Mouse (Mus musculus) urinary bladder, postnatal 36 days (tissue): ENCODE results near the gene Mb.
A peak's percentile ranks its signal among the peaks of the same experiment; 100 is the strongest.

ENCODE experiments used
- DNase-seq, 2 experiments: peaks; one replicate each; pipeline ENCODE4 v3.0.0; 2022; ENCODE audit warnings: low spot score in 2 of 2, mixed read lengths in 1 of 2

Mb gene

DNA sequence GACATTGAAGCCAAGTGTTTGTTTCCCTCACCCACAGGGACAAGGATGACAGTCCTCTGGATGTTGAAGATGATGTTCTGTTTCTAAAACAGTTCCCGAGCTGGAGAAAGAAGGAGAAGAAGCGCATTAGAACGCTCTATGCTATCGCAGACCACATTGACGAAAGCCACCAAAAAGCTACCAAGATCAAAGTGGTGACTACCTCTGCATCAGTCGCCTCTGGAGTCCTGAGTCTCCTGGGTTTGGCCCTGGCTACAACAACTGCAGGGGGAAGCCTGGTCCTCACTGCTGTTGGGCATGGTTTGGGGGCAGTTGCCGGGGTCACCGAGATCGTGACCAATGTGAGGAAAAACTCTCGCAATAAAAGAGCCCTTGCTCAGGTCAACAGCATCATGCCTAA is at the start of gene Mb:
TSS of gene Mb (minus strand) at position 101 of the 400 bp plus-strand sequence.
- DNase-seq = no peak

DNA sequence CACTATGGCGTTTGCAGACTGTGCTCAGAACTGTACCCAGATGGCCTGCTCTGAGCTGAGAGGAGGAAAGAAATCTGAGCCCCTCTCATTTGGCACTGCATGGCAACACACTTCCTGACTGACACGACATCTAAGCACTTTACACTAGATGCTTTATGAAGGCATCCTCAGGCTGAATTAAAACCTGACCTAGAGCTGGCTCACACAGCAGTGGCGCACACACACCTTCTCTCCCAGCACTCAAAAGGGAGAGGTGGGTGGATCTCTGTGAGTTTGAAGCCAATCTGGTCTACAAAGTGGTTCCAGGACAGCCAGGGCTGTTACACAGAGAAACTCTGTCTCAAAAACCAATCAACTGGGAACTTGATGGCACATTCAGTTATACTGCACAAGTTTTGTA is 49.3 kb upstream of the Mb start:
- no peak for DNase-seq

- DNase-seq = no peak
These were observed 46.9 kb upstream of the Mb start for GRCm38 (mm10) chr15:77097358-77097757.

GRCm38 (mm10) chr15:77095216-77095615 is 44.7 kb upstream of the Mb start:
- DNase-seq = no peak

DNA sequence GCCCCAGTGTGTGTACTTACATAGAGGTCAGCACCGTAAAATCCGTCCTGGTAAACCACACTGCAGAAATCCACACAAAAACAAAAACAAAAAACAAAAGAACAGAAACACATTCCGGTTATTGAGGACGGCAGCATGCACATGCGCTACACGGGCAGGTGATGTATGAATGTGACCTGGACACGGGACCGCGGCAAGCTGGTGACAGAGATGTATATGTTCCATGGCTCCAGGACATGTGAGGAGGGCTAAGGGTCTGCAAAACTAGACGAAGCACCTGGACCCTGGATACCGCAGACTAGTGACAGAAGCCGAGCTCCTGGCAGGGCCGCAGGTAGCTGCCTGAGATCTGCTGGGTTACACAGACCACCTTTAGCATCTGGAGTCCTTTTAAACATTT is 44.0 kb upstream of the Mb start:
- no peak for DNase-seq

DNA sequence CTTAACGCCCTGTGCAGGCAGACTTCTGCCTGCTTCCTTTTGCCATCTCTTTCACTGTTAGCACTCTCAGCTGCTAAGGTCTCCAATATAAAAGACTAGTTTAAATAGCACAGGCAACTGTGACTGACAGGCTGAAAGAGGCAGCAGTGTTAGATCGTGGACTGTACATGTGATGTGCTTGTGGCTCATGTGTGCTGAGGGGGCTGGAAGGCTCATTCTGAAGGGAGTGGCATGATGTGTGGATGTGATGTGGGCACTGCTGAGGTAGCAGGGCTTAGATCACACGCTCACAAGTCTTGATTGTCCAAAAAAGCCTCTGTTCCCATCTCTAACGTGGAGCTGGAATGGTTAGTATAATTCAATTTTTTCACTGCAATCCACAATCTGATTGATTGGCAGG is 40.9 kb upstream of the Mb start:
- no peak for DNase-seq

GRCm38 (mm10) chr15:77090531-77090930 is 40.1 kb upstream of the Mb start:
- DNase-seq = no peak

GRCm38 (mm10) chr15:77089249-77089648 is 38.8 kb upstream of the Mb start:
- no peak for DNase-seq

DNA sequence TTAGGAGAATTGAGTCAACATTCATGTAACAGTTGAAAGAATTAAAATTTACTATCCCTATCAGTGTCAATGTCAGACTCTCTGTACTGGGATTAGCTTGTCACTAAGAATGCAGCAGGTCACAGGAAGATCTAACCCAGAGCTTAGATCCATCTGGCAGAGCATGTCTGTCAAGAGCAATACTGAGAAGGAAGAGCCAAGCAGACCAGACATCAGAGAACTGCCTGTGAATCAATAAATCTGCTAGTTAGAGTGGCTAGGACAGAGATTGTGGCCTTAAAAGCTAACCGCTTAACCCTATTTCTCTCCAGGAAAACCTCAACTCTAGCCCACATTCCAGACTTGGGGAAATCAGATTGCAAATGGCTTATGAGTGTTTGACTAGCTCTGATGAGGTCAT is 36.0 kb upstream of the Mb start:
- DNase-seq = no peak

GRCm38 (mm10) chr15:77085818-77086217 is 35.3 kb upstream of the Mb start:
- no peak for DNase-seq

DNA sequence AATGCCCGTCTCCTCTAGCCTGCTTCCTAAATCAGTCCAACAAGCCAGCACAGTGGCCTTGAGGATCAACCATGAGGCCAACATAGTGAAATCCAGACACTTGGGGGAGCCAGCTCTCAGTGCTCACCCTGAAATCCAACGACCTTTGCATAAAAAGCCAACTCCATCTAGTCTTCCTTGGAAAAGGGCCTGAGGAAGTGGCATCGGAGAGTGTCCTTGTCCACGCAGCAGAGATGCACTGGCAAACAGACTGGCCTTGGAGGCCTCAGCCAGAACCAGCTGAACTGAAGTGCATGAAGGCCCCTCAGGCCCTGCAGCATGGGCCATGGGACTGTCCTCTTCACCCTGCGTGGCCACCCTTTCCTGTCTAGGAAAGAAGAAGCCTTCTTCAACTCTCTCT is 31.0 kb upstream of the Mb start:
- no peak for DNase-seq

- DNase-seq = no peak
These were observed 30.3 kb upstream of the Mb start for GRCm38 (mm10) chr15:77080684-77081254.

DNA sequence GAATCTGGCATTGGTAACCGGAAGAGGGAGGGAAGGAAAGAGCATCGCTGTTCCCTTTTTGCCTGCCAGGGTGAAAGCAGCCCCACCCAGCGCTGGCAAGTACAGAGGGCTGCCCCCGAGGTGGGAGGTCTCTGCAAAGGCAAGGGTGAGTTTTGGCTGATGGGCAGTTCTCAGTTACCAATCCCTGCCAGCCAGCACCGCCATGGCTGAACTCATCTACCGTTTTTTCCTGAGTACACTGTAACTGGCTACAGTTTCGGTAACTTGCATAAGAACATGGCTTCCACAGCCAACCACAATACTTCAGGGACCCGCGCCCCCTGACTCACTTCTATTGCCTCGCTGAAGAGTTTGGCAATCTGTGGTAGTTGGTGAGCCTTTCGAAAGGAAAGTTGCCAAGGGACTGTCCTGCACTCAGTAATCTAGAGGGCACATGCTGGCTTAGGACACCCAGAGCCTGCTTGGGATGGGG is 29.5 kb upstream of the Mb start:
- peak in 1 of 2 experiments; percentile 73 for DNase-seq

- no peak for DNase-seq
These were observed 28.9 kb upstream of the Mb start for GRCm38 (mm10) chr15:77079256-77079822.

GRCm38 (mm10) chr15:77078786-77079185 is 28.3 kb upstream of the Mb start:
- no peak for DNase-seq

- DNase-seq = no peak
These were observed 27.4 kb upstream of the Mb start for GRCm38 (mm10) chr15:77077906-77078305.

DNA sequence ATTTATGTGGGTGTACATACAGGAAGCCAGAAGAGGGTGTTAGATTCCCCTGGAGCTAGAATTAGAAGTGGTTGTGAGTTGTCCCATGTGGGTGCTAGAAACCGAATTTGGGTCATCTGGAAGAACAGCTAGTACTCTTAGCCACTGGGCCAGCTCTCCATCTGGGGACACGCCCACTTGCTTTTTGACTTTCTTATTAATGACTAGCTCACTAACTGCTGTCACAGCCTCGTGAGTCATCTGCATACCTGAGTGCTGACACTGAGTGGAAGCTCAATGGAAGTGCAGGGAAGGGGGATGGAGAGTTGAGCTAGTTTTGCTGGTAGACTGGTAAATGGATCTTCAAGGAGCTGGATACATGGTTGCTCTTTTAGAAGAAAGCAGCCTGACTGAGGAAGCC is 26.1 kb upstream of the Mb start:
- DNase-seq = no peak

- DNase-seq = no peak
These were observed 22.2 kb upstream of the Mb start for GRCm38 (mm10) chr15:77072556-77073163.

GRCm38 (mm10) chr15:77071501-77071900 is 21.0 kb upstream of the Mb start:
- peak in 1 of 2 experiments; percentile 16 for DNase-seq

DNA sequence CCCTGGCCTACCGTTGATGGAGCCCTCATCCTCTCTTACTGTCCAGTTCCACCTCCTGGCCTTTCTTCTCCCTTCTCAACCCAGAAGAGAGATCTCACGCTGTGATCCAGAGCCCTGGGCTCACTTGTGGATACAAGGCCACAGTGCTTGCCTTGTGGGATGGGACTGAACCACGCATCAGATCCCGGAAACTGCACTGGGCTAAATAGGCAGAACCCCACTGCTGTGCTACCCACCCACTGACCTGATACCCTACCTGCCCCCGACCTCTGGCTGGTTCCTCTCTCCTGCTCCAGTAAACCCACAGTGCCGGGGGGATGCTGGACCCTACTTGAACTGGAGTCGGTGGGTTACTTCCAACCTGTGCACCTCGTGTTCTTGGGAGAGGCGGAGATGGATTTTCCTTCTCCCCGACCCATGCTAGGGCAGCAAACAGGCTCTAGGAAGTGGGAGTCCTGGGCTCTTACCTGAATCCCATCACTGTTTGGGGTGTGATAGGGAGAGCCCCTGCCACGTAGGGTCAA is 20.3 kb upstream of the Mb start:
- no peak for DNase-seq

DNA sequence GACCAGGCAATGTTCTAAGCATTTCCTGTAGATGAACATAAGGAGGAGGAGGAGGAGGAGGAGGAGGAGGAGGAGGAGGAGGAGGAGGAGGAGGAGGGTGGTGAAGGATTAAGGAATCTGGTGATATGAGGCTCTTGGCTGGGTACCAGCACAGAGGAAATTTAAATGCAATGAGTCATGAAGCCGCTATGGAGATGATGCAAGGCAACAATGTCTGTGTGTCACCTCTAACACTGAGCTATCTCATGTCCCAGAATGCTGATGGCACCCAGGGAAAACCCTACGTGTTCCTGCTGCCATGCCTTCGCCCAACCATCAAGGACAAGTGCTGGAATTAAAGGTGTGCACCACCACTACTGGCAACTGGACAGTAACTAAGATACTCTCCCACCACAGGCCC is 18.5 kb upstream of the Mb start:
- no peak for DNase-seq

- peak in 1 of 2 experiments; percentile 44 for DNase-seq
These were observed 18.0 kb upstream of the Mb start for GRCm38 (mm10) chr15:77068439-77068861.

- no peak for DNase-seq
These were observed 15.8 kb upstream of the Mb start for GRCm38 (mm10) chr15:77066233-77066632.
